In genomic region chr10:86435006-86435405, GRCm38 (mm10) we compare ENCODE assay signal across 6 mouse cellular contexts.
DNase-seq lines count a peak whose midpoint lies in the region; TF ChIP-seq lines count a peak whose summit lies in the region.
"Not testable (repeated sequence)": the region's sequence is repeated elsewhere in the genome, so short reads cannot be mapped to it uniquely, and the experiment has no call there.

No protein-coding gene starts in this region.

- not testable (repeated sequence) for TF ChIP-seq POLR2A in ES-Bruce4 (IDR thresholded peaks at IDR 0.05; ENCODE audit: insufficient read depth, low read length)

- peak; percentile 92 for TF ChIP-seq EP300 in ES-Bruce4 (IDR thresholded peaks at IDR 0.05; ENCODE audit: insufficient read depth, low read depth, low read length)

- in situ Hi-C loops in ES-E14 (cut with MboI; ENCODE audit: low sequenced_read_pairs in 2 of 2, unreplicated experiment in 2 of 2): not testable (repeated sequence)

- H3K4me1 ChIP-seq in ES-Bruce4 (ENCODE audit: control insufficient read depth, insufficient read depth, low read length); ES-E14 (ENCODE audit: control insufficient read depth in 2 of 2, insufficient read depth in 2 of 2, low read length in 2 of 2, poor library complexity in 1 of 2): not testable (repeated sequence)

- not testable (repeated sequence) for H3K36me3 ChIP-seq in ES-Bruce4 (ENCODE audit: control insufficient read depth, insufficient read depth, low read length, poor library complexity, severe bottlenecking); ES-E14 (ENCODE audit: control insufficient read depth, insufficient read depth, low read length, poor library complexity, severe bottlenecking)

- H3K9me3 ChIP-seq in ES-Bruce4 (replicated peaks; ENCODE audit: control insufficient read depth, insufficient read depth, low read length, poor library complexity, severe bottlenecking); ES-E14 (ENCODE audit: control insufficient read depth, insufficient read depth, low read depth, low read length): not testable (repeated sequence)

- TF ChIP-seq CTCF in ES-Bruce4 (IDR thresholded peaks at IDR 0.05; ENCODE audit: low read depth, low read length): not testable (repeated sequence)

- H3K4me3 ChIP-seq in ES-Bruce4 (ENCODE audit: low read depth, low read length); ES-E14 (ENCODE audit: insufficient read depth in 1 of 2, low read depth in 1 of 2, low read length in 2 of 2, poor library complexity in 1 of 2, severe bottlenecking in 1 of 2): not testable (repeated sequence)

- not testable (repeated sequence) for H3K27ac ChIP-seq in ES-Bruce4 (ENCODE audit: insufficient read depth, low read length); ES-E14 (ENCODE audit: insufficient read depth, low read depth, low read length, poor library complexity, severe bottlenecking)

- peak; percentile 97 for DNase-seq in ES-CJ7 (ENCODE audit: low read depth, low spot score)
- DNase-seq in ES-E14 (ENCODE audit: low read depth, low spot score): peak; percentile 82
- peak; percentile 96 for DNase-seq in R1 (ENCODE audit: low read depth, low spot score)
- DNase-seq in WW6 (ENCODE audit: low read depth, low spot score): peak; percentile 61
- DNase-seq in ZHBTc4 (ENCODE audit: low read depth, low spot score): peak; percentile 97

- H3K9ac ChIP-seq in ES-Bruce4 (ENCODE audit: low read depth, poor library complexity, severe bottlenecking); ES-E14 (ENCODE audit: insufficient read depth, low read depth, low read length, poor library complexity, severe bottlenecking): not testable (repeated sequence)

- not testable (repeated sequence) for H3K27me3 ChIP-seq in ES-Bruce4 (ENCODE audit: control insufficient read depth, insufficient read depth, low read length, poor library complexity, severe bottlenecking)
